Mouse (Mus musculus) mature B cell (primary cell): ENCODE data around the gene Mlxip.

Experiments
- in situ Hi-C: fragments of 300-500 bp; cut with MboI; formaldehyde crosslinking; loops from 2 replicates; pipeline ENCODE4 v1.14.3; 2019

Gene Mlxip

GRCm38 (mm10) chr5:123501973-123502372, 107.4 kb downstream of the Mlxip start:
- in situ Hi-C loops = loop anchor here (10.0 kb wide), 1 partner anchor 127 kb away; no protein-coding TSS in a partner anchor
